Mouse (Mus musculus) spleen, postnatal 10 days (tissue): ENCODE measurements around the gene Flt3.

Experiments used
- DNase-seq, 2 experiments: peaks; one replicate each; pipeline ENCODE4 v3.0.0; 2021 to 2022; ENCODE audit warnings: low spot score in 2 of 2

The Flt3 gene

DNA sequence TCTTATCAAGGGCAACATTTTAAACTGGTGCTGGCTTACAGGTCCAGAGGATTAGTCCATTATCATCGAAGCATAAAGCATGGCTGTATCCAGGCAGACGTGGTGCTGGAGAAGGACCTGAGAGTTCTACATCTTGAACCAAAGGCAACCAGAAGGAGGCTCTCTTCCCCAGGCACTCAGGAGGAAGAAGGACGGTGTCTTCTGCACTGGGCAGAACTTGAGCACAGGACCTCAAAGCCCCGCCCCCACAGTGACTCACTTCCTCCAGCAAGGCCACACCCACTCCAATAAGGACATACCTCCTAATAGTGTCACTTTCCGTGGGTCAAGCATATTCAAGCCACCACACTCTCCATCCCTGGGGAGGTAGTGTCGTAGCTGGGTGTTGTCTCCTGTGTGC, 10.3 kb upstream of the Flt3 start:
- DNase-seq, result no peak

DNA sequence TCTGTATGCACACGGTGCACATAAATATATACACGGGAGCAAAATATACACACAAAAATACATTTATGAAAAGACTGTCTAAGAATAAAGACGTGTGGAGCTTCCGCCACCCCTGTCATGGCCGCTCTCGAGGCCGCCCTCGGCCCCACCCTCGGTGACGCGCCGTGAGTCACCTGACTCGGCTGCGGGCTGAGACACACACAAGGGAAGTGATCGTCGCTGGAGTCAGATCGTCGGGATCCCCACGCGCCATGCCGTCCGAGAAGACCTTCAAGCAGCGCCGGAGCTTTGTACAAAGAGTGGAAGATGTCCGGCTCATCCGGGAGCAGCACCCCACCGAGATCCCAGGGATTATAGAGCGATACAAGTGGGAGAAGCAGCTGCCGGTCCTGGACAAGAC, 8.4 kb upstream of the Flt3 start:
- no peak for DNase-seq

DNA sequence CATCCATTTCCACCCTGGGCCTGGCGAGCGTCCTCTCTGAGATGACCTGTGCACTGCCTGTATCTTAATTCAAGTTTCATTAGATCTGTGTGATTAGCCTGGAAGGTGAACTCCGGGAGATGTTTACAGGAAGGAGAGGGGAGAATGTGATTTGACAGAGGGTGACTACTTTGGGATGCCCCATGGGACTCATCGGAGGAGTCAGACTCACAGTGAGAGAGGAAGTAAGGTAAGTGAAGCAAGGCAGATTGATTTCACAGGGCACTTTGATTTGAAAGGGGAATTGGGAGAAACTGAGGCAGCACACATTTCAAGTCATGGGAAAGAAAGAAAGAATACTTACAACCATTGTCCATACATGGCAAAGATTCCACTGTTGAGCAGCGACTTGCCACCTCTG, 5.8 kb upstream of the Flt3 start:
- no peak for DNase-seq

DNA sequence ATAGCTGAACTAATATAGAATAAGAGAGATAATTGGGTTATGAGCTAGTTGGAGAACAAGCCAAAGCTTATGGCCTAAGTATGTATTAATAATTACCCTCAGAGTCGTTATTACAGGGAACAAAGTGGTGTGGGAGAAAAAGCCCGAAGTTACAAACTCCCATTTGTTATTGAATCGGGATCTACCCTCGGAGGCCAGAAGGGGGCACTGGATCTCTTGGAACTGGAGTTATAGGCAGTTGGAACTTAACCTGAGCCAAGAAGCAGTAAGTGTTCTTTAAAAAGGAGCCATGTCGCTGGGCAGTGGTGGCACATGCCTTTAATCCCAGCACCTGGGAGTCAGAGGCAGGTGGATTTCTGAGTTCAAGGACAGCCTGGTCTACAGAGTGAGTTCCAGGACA, 2.2 kb upstream of the Flt3 start:
- peak in 1 of 2 experiments; percentile 49 for DNase-seq

GRCm38 (mm10) chr5:147401024-147401423, 735 bp upstream of the Flt3 start:
- DNase-seq, result no peak

DNA sequence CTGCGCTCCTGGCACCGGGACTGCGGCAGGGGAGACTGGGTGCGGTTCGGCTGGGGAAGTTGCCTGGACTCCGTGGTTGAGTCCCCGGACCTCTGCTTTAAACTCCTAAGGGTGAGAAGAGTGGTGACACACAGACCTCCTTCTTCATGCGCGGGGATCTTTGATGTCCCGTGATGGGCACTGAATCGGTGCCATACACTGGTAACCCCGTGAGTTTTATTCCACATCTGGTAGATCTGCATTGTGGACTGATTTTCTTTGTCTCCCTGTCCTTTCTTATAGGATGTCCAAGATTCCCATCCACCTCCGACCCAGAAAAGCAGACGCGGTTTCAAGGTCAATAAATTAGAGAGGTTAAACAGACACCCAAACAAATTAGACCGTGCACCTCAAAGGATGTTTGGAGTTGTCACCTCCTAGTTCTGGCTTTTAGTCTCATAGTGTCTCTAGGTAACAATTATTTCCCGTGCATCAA, 253 bp upstream of the Flt3 start:
- no peak for DNase-seq

- DNase-seq, result no peak
These were observed 5.2 kb downstream of the Flt3 start for GRCm38 (mm10) chr5:147395050-147395449.

- no peak for DNase-seq
These were observed 7.5 kb downstream of the Flt3 start for GRCm38 (mm10) chr5:147392667-147393213.

DNA sequence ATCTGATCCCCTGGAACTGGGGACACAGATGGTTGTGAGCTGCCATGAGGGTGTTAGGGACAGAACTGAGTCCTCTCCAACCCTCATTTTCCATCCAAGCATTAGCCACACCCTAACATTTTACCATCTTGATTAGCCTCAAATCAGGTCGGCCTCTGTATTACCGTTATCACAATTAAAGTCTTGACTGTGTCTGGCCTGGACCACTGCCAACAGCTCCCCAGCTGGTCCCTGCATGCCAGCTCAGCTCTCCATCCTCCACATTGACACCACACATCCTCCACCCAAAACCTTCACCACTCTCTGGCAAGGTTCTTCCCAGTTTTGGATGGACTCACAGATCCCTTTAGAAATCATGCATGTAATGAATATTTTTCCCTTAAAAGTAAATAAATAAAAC, 9.5 kb downstream of the Flt3 start:
- DNase-seq, result no peak

DNA sequence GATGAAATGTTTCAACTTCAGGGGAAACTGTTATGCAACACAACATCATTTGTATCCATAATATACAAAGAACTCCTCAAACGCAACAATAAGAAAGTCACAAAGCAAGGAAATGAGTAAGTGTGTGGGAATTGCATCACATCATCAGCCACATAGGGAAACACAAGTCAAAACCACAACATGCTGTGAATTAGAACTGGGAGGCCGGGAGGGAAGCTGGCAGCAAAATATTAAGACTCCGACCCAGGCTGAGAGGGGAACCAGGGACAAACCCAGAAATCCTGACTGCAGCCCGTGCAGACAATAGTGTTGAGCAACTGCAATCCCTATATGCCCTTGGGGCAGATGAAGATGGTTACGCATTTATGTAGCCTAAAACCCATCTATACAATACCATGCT, 11.2 kb downstream of the Flt3 start:
- no peak for DNase-seq

DNA sequence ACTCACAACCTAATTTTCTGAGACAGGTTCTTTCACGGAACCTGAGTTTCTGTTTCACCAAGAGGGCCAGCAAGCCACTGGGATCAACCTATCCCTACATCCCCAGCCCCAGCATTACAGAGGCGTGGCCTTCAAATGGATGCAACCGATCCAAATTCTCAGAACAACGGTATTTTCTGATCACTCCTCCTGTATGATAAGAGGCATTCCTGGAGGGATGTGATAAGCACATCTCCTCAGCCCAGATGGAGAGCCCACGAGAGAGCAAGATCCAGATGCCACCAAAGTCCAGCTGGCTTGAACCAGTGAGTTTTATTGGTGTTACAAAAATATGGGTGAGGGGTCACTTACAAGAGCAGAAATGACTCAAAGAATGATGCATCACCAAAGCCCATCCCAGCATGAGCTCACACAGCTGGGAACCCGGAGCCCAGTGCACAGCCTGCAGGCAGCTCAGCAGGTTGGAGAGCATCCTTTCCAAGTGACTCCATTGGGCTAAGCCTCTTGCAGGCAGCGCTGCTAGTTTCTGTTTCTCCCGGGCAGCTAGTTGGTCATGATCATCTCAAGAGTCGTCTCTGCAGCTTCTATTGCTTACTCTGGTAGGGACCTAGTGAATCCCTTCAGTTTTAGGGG, 11.8 kb downstream of the Flt3 start:
- no peak for DNase-seq

- DNase-seq, result no peak
These were observed 13.4 kb downstream of the Flt3 start for GRCm38 (mm10) chr5:147386865-147387264.

GRCm38 (mm10) chr5:147381396-147381795, 18.9 kb downstream of the Flt3 start:
- no peak for DNase-seq

- no peak for DNase-seq
These were observed 20.8 kb downstream of the Flt3 start for GRCm38 (mm10) chr5:147379481-147379880.

- DNase-seq, result no peak
These were observed 30.0 kb downstream of the Flt3 start for GRCm38 (mm10) chr5:147370276-147370675.

DNA sequence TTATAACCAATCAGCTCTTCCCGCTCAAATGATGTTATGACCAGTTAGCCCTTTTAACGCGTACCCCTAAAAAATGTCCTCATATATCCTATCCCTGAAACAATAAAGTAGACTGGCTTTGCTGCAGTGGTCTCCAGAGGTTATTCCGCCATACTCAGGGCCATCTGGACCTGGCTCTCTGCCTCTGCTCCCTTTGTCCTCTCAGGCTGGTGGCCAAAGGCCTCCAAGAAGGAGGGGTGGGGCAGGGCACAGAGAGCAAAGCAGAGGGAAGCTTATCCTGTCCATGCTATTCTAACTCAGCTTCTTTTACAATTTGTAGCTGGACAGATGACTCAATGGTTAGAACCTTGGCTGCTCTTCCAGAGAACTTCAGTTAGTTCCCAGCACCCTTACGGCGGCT, 32.1 kb downstream of the Flt3 start:
- no peak for DNase-seq

DNA sequence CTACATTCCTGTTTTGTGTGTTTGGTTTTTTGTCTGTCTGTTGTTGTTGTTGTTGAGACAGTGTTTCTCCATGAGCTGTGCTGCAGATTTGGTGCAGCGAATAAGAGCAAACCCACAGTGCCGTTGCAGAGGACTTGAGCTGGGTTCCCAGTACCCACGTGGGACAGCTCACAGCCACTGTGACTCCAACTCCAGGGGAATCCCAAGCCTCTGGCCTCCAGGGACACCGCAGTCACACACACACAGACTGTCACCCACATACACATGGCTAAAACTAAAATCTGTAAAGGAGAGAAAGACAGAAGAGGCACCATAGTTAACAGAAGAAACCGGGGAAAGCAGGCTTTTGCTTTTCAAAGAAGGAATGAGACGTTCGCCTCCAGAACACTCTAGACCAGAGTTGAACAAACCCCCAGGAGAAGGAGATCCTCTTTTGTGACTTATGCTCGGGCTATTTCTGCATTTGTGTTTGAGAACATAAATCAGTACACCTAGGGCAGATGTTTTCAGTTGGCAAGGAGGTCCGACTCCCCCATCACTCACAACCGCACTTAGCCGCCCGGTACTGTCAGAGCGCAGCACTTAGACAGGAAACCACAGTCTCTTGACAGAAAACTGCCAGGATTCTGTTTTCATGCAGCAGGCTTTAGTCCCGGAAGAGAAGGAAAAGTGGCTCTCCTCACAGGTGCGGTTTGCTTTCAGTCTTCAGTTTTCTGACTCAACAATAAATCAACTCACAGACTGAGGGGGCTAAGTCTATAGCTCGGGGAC, 34.1 kb downstream of the Flt3 start:
- no peak for DNase-seq

DNA sequence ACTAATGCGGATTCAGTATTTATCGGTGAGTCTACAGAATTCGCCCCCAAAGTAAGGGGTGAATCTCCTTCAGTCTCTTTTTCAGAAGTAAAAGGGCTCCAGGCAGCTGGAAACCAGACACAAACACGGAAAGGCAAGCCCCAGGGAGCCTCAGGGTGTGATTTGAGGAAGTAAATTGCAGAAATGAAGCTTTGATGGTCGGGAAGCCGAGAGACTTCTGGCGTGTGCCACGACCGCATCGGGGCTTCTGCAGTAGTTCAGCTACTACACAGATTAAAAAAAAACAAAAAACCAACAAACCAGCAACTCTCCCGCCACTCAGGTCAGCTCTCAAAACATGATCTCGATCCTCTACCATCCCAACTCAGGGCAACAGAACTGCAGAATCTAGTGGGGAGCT, 37.2 kb downstream of the Flt3 start:
- peak in 1 of 2 experiments; percentile 66 for DNase-seq

GRCm38 (mm10) chr5:147358481-147358880, 41.8 kb downstream of the Flt3 start:
- no peak for DNase-seq

DNA sequence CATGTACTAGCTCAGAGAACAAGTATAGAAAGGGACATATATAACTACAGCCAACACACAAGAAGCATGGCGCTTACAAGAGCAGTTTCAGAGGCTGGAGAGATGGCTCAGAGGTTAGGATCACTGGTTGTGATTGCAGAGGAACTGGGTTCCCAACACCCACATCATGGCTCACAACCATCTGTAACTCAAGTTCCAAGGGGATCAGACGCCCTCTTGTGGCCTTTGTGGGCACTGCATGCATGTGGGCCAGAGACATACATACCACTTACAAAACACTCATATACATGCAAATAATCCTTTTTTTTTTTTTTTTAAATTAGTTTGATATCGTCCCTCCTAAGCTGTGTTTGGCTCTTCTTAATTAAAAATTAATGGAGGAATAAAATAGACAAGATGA, 42.8 kb downstream of the Flt3 start:
- DNase-seq, result peak in 1 of 2 experiments; percentile 61

- DNase-seq, result no peak
These were observed 43.8 kb downstream of the Flt3 start for GRCm38 (mm10) chr5:147356260-147357055.

DNA sequence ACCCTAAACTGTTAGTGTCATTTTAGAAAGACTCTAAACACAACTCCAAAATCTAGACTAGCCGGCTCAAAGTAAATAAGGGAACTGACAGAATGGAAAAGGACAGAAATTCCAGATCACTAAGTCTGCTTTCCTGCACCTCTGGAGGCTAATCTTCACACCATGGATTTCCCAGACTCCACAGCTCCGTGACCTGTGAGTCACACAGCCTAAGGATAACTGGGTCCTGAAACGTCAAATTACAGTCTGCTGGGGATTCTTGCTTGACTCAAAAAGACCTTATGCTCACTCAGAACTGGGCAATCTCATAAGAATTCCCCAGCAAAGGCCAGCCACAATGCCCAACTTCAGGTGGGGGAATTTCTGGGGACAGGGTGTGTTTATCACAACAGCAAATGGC, 44.5 kb downstream of the Flt3 start:
- DNase-seq, result no peak
